In genomic region chr10:69335195-69335536, GRCm38 (mm10) we compare ENCODE assay signal across 14 mouse cellular contexts. TPM values are rescaled to one million over a fixed set of nuclear protein-coding genes. Genes with fewer than 3 reads are reported as not detected.
A peak's percentile ranks its signal among the peaks of the same experiment; 100 is the strongest.
DNase-seq lines count a peak whose midpoint lies in the region; ATAC-seq and TF ChIP-seq lines count a peak whose summit lies in the region.
"Had no signal": no experiment of that assay in that cellular context is flagged by ENCODE, and none has a peak within 500 bp of the region (broad histone marks: within the 10 kb centered on the region; RNA-seq: fewer than 3 reads in every experiment).

No protein-coding gene starts in this region.

- TF ChIP-seq POLR2A in myocyte (IDR thresholded peaks at IDR 0.05; ENCODE audit: insufficient read length, low read depth): peak; percentile 24

- 0 out of 2 replicates have a peak, but pooled peaks have one; percentile 56 for ATAC-seq in forebrain, embryonic 11.5 days (replicated peaks; ENCODE audit: low FRiP score)
- peak; percentile 19; the same call in 1 of the 2 replicates for ATAC-seq in liver, embryonic 11.5 days (replicated peaks; ENCODE audit: low FRiP score)
- no peak for ATAC-seq in embryonic facial prominence, embryonic 15.5 days (ENCODE audit: insufficient number of reproducible peaks, low FRiP score, low TSS enrichment, low read depth)

- no peak overlapping the region for H3K4me3 ChIP-seq in forebrain, embryonic 11.5 days (ENCODE audit: low read depth, low read length)
- H3K4me3 ChIP-seq in forebrain, embryonic 10.5 days: no peak overlapping the region
- no peak overlapping the region for H3K4me3 ChIP-seq in liver, embryonic 11.5 days (ENCODE audit: low read depth, low read length)
- no peak overlapping the region for H3K4me3 ChIP-seq in embryonic facial prominence, embryonic 15.5 days (replicated peaks)
- H3K4me3 ChIP-seq in myocyte: no peak overlapping the region
- H3K4me3 ChIP-seq: heart, embryonic 13.5 days; neural tube, embryonic 12.5 days had no signal

- H3K4me2 ChIP-seq in forebrain, embryonic 11.5 days (ENCODE audit: low read depth, low read length, severe bottlenecking): no peak overlapping the region
- no peak overlapping the region for H3K4me2 ChIP-seq in liver, embryonic 11.5 days
- H3K4me2 ChIP-seq in embryonic facial prominence, embryonic 15.5 days (replicated peaks): no peak overlapping the region
- peak overlapping the region; percentile 30 for H3K4me2 ChIP-seq in myocyte (ENCODE audit: low read depth)
- H3K4me2 ChIP-seq: heart, embryonic 13.5 days; neural tube, embryonic 12.5 days had no signal

- H3K9ac ChIP-seq in forebrain, embryonic 11.5 days (ENCODE audit: low read length): no peak overlapping the region; the same call in 1 of the 2 replicates
- H3K9ac ChIP-seq in liver, embryonic 11.5 days (ENCODE audit: low read depth, low read length): no peak overlapping the region
- H3K9ac ChIP-seq in embryonic facial prominence, embryonic 15.5 days: no peak overlapping the region
- H3K9ac ChIP-seq: heart, embryonic 13.5 days; neural tube, embryonic 12.5 days had no signal

- no peak for DNase-seq in forebrain, embryonic 11.5 days (ENCODE audit: low spot score)
- no peak for DNase-seq in forebrain, embryonic 10.5 days (ENCODE audit: extremely low spot score, low spot score)
- DNase-seq in liver, embryonic 11.5 days (ENCODE audit: low spot score): no peak
- DNase-seq in liver: no peak
- DNase-seq in adrenal gland, postnatal 36 days: no peak
- no peak for DNase-seq in spleen, postnatal 14 days (ENCODE audit: low spot score in 2 of 2)
- DNase-seq: adrenal gland, adult 8-10 months; cerebellum, adult 11-12 months; lung, adult 2 months; thymus, postnatal 4 days had no signal

- no peaks in the 10 kb centered on the region for H3K9me3 ChIP-seq in forebrain, embryonic 11.5 days (ENCODE audit: control insufficient read depth, low read length)
- H3K9me3 ChIP-seq in forebrain, embryonic 10.5 days: no peaks in the 10 kb centered on the region
- no peaks in the 10 kb centered on the region for H3K9me3 ChIP-seq in liver, embryonic 11.5 days (ENCODE audit: control insufficient read depth, low read length)
- no peaks in the 10 kb centered on the region for H3K9me3 ChIP-seq in embryonic facial prominence, embryonic 15.5 days (replicated peaks)
- H3K9me3 ChIP-seq: heart, embryonic 13.5 days; neural tube, embryonic 12.5 days had no signal

- H3K4me1 ChIP-seq in forebrain, embryonic 11.5 days (replicated peaks; ENCODE audit: control insufficient read depth, insufficient read depth, low read length): no peaks in the 10 kb centered on the region
- H3K4me1 ChIP-seq in forebrain, embryonic 10.5 days: peaks cover 12% of the 10 kb centered on the region
- no peaks in the 10 kb centered on the region for H3K4me1 ChIP-seq in liver, embryonic 11.5 days (replicated peaks; ENCODE audit: control insufficient read depth, insufficient read depth, low read length)
- H3K4me1 ChIP-seq in embryonic facial prominence, embryonic 15.5 days: peaks cover 14% of the 10 kb centered on the region; the same call in 1 of the 2 replicates
- H3K4me1 ChIP-seq: heart, embryonic 13.5 days; neural tube, embryonic 12.5 days had no signal

- H3K36me3 ChIP-seq in forebrain, embryonic 11.5 days (ENCODE audit: control insufficient read depth, insufficient read depth, low read length): peaks cover 3% of the 10 kb centered on the region; the same call in 1 of the 2 replicates
- peaks cover 73% of the 10 kb centered on the region for H3K36me3 ChIP-seq in forebrain, embryonic 10.5 days (replicated peaks)
- H3K36me3 ChIP-seq in liver, embryonic 11.5 days (ENCODE audit: control insufficient read depth, insufficient read depth, low read length): peaks cover 37% of the 10 kb centered on the region
- H3K36me3 ChIP-seq in embryonic facial prominence, embryonic 15.5 days: peaks cover 37% of the 10 kb centered on the region
- H3K36me3 ChIP-seq in myocyte (ENCODE audit: control insufficient read depth, insufficient read depth): peaks cover 28% of the 10 kb centered on the region

- 51% methylated on average over 7 of the region's 7 CpGs for WGBS in forebrain, embryonic 11.5 days
- 59% methylated on average over 7 of the region's 7 CpGs for WGBS in forebrain, embryonic 10.5 days
- 81% methylated on average over 7 of the region's 7 CpGs for WGBS in liver, embryonic 11.5 days
- 47% methylated on average over 7 of the region's 7 CpGs for whole genome bisulfite sequencing in embryonic facial prominence, embryonic 15.5 days

- H3K27ac ChIP-seq in forebrain, embryonic 11.5 days (ENCODE audit: low read depth, low read length): no peak overlapping the region
- no peak overlapping the region for H3K27ac ChIP-seq in forebrain, embryonic 10.5 days
- no peak overlapping the region for H3K27ac ChIP-seq in liver, embryonic 11.5 days (ENCODE audit: low read depth, low read length)
- peak overlapping the region; percentile 73 for H3K27ac ChIP-seq in embryonic facial prominence, embryonic 15.5 days (replicated peaks)
- H3K27ac ChIP-seq: heart, embryonic 13.5 days; neural tube, embryonic 12.5 days had no signal

- H3K27me3 ChIP-seq in forebrain, embryonic 11.5 days (ENCODE audit: control insufficient read depth, insufficient read depth, low read length): no peaks in the 10 kb centered on the region
- no peaks in the 10 kb centered on the region for H3K27me3 ChIP-seq in forebrain, embryonic 10.5 days (ENCODE audit: poor library complexity, severe bottlenecking)
- H3K27me3 ChIP-seq in liver, embryonic 11.5 days (replicated peaks; ENCODE audit: control insufficient read depth, insufficient read depth, low read length): no peaks in the 10 kb centered on the region
- no peaks in the 10 kb centered on the region for H3K27me3 ChIP-seq in embryonic facial prominence, embryonic 15.5 days
- H3K27me3 ChIP-seq in myocyte (ENCODE audit: control insufficient read depth, insufficient read depth, insufficient read length): no peaks in the 10 kb centered on the region
- H3K27me3 ChIP-seq: heart, embryonic 13.5 days; neural tube, embryonic 12.5 days had no signal

- no peak overlapping the region for H3ac ChIP-seq in myocyte (ENCODE audit: control insufficient read depth, insufficient read length)

- H3K79me2 ChIP-seq in myocyte (ENCODE audit: control insufficient read depth, insufficient read depth): no peaks in the 10 kb centered on the region

TF ChIP-seq in myocyte, 11 proteins besides CTCF, POLR2A, EP300 and RAD21:
- TF ChIP-seq MAX (IDR thresholded peaks at IDR 0.05; ENCODE audit: low read depth) (no peak), TCF12 (IDR thresholded peaks at IDR 0.05; ENCODE audit: insufficient read depth, poor library complexity, severe bottlenecking) (no peak), USF1 (IDR thresholded peaks at IDR 0.05; ENCODE audit: low read depth) (no peak), SRF (IDR thresholded peaks at IDR 0.05; ENCODE audit: control insufficient read depth, insufficient read length, low read depth) (no peak), REST (IDR thresholded peaks at IDR 0.05; ENCODE audit: insufficient read depth, insufficient read length) (no peak), CEBPB (IDR thresholded peaks at IDR 0.05; ENCODE audit: insufficient read depth, poor library complexity, severe bottlenecking) (no peak), E2F4 (IDR thresholded peaks at IDR 0.05; ENCODE audit: insufficient read depth) (no peak), POLR2AphosphoS2 (IDR thresholded peaks at IDR 0.05; ENCODE audit: insufficient read length, low read depth) (no peak), TCF3 (IDR thresholded peaks at IDR 0.05; ENCODE audit: insufficient read length, low read depth) (no peak), MYOG (IDR thresholded peaks at IDR 0.05; ENCODE audit: control insufficient read depth in 1 of 3, insufficient read depth in 1 of 3, insufficient read length in 2 of 3, low read depth in 2 of 3) (no peak)

RNA-seq across cellular contexts. Expression of gene Cdk1, which starts 17.6 kb away (rescaled TPM):
- polyA plus RNA-seq in forebrain, embryonic 11.5 days (2014; fragmentation: Nextera tagmentation; extraction: Ambion mirVana): 446 and 479 TPM in 2 replicates
- polyA plus RNA-seq in forebrain, embryonic 10.5 days (2016; fragmentation: Nextera tagmentation; extraction: Ambion mirVana): 542 and 548 TPM in 2 replicates
- 441 and 474 TPM in 2 replicates for polyA plus RNA-seq in liver, embryonic 11.5 days (2014; fragmentation: Nextera tagmentation; extraction: Ambion mirVana)
- polyA plus RNA-seq in embryonic facial prominence, embryonic 15.5 days (2015; fragmentation: Nextera tagmentation; extraction: Ambion mirVana): 349 and 373 TPM in 2 replicates
- 85.7 TPM for polyA plus RNA-seq in myocyte (2012; fragmentation: generic; extraction: Trizol)
- 10 to 100 TPM; 12.6 to 12.9 TPM for total RNA-seq in adrenal gland, postnatal 36 days (2021)
